Mouse (Mus musculus): ENCODE results near the gene Pik3cb. TPM values are rescaled to one million over a fixed set of nuclear protein-coding genes. Genes with fewer than 3 reads are reported as not detected.

Pik3cb gene
- polyA plus RNA-seq, 1 experiment from 2014 or later, result 1.3 TPM

DNA sequence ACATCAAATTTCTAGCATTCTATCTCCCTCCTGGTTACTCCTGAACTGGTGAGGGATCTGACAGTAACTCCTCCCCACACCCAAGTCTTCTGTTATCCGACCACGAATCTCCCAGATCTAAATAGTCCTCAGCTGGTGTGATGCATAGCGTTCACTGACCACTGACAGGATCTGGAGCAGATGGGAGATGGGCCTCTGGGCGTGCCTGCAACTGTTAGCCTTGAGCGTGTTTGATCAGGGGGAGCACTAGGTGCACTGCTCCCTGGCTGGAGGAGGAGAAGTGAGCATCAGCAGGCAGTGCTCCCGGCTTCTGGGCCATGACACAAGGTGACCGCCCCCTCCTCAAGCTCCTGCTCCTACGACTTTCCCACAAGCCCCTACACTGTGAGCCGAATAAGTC, 98.4 kb downstream of the Pik3cb start:
- no peak overlapping the region for H3K27ac ChIP-seq (replicated peaks)
- 0 out of 2 replicates have a peak, but pooled peaks cover 12% of the 10 kb centered on the region for H3K36me3 ChIP-seq
- no peaks in the 10 kb centered on the region for H3K27me3 ChIP-seq
- no peak overlapping the region for H3K9ac ChIP-seq
- no peak for ATAC-seq (ENCODE audit: insufficient number of reproducible peaks, low FRiP score, low TSS enrichment, low read depth)
- no peaks in the 10 kb centered on the region for H3K9me3 ChIP-seq (replicated peaks)
- no peak overlapping the region for H3K4me3 ChIP-seq (replicated peaks)
- H3K4me2 ChIP-seq (replicated peaks), result no peak overlapping the region
- 74% methylated on average over 9 of the region's 9 CpGs for WGBS
- no peaks in the 10 kb centered on the region for H3K4me1 ChIP-seq

DNA sequence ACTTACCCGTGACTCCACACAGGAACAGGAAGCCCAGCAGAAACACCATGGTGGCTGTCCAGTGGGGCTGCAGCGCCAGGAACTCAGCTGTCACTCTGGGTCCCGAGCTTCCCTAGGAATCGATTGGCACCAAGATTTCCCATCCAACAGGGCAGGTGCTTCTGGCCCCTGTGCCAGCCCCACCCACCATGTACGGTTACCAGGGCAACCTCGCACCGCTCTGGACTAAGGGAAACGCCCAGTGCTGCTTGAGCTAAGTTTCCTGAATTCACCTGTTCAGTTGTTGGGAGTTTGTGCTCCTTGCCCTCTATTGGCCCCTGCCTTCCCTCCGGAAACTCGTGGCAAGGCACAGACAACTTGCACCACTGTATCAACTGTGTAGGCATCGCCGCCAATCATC, 104.8 kb downstream of the Pik3cb start, which contains the start of gene Gm1123:
Gene Gm1123, minus strand, starts transcription at position 141 of the 400 bp plus-strand sequence.
- 78% methylated on average over 12 of the region's 12 CpGs for WGBS
- Histone ChIP-seq H3K4me3 (replicated peaks) (no peak within 1 kb of the TSS), H3K36me3 (0 out of 2 replicates have a peak, but pooled peaks cover 4% of the 10 kb centered on the region)

DNA sequence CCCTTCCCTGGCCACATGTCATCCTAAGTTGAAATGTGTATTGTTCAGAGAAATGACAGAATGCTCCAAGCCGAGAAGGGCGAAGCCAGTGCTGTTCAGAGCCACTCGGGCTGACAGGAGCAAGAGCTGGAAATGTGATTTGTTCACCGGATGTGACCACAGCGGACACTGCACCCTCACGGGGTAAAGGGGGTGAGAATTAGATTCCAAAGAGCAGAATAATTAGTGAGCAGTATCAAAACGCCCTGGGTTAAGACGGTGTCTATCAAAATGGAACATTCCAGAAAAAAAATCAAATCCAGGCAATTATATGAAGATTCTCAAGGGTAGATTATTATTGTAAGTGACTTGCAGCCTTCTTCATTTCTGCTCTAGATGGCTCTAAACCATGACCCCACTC, 106.3 kb downstream of the Pik3cb start:
- Histone ChIP-seq H3K4me1 (no peaks in the 10 kb centered on the region), H3K9ac (no peak overlapping the region), H3K4me3 (replicated peaks) (no peak overlapping the region), H3K4me2 (replicated peaks) (no peak overlapping the region), H3K27me3 (no peaks in the 10 kb centered on the region), H3K9me3 (replicated peaks) (no peaks in the 10 kb centered on the region), H3K27ac (replicated peaks) (no peak overlapping the region), H3K36me3 (0 out of 2 replicates have a peak, but pooled peaks cover 4% of the 10 kb centered on the region)
- ATAC-seq (ENCODE audit: insufficient number of reproducible peaks, low FRiP score, low TSS enrichment, low read depth), result no peak
- WGBS, result 88% methylated on average over 8 of the region's 8 CpGs

More for the DNA sequence above, 104.8 kb downstream of the Pik3cb start, which contains the start of gene Gm1123:
- Histone ChIP-seq H3K9me3 (replicated peaks) (no peaks in the 10 kb centered on the region), H3K27ac (replicated peaks) (no peak within 1 kb of the TSS), H3K4me2 (replicated peaks) (no peak within 1 kb of the TSS), H3K4me1 (no peaks in the 10 kb centered on the region), H3K9ac (no peak within 1 kb of the TSS), H3K27me3 (no peaks in the 10 kb centered on the region)
- ATAC-seq (ENCODE audit: insufficient number of reproducible peaks, low FRiP score, low TSS enrichment, low read depth), result no peak

DNA sequence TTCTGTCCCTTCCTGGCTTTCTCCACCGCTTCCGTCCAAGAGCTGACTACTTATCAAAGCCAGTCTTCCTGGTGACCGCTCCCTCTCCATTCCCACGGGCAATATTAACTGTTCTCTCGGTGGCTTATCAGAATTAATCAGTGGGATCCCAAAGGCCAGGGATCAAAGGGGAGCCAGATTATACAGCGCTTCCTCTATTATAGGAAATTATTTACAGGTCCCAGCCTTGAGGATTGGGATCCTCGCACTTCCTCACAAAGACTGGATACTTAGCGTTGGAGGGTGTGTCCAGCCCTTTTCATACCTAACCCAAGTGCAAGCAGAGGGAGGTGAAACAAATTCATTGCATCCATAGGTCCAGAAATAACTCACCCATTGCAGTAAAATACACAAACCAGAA, 108.4 kb downstream of the Pik3cb start:
- Histone ChIP-seq H3K27me3 (no peaks in the 10 kb centered on the region), H3K4me3 (replicated peaks) (no peak overlapping the region), H3K9me3 (replicated peaks) (no peaks in the 10 kb centered on the region), H3K9ac (no peak overlapping the region), H3K27ac (replicated peaks) (no peak overlapping the region), H3K36me3 (0 out of 2 replicates have a peak, but pooled peaks cover 4% of the 10 kb centered on the region), H3K4me2 (replicated peaks) (no peak overlapping the region), H3K4me1 (no peaks in the 10 kb centered on the region)
- ATAC-seq (ENCODE audit: insufficient number of reproducible peaks, low FRiP score, low TSS enrichment, low read depth), result no peak
- WGBS, result 75% methylated on average over 8 of the region's 8 CpGs

DNA sequence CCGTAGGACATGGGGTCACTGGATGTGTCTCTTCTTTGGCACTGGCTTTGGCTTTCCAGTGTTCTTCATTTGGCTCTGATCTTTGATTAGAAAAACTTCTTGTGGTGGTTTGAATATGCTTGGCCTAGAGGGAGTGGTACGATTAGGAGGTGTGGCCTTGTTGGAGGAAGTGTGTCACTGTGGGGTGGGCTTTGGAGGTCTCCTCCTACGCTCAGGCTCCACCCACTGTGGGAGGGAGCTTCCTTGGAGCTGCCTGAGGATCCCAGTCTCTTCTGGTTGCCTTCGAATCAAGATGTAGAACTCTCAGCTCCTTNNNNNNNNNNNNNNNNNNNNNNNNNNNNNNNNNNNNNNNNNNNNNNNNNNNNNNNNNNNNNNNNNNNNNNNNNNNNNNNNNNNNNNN, 118.7 kb downstream of the Pik3cb start:
- Histone ChIP-seq H3K36me3 (no peaks in the 10 kb centered on the region), H3K27me3 (no peaks in the 10 kb centered on the region), H3K4me2 (replicated peaks) (no peak overlapping the region), H3K9me3 (replicated peaks) (no peaks in the 10 kb centered on the region), H3K9ac (no peak overlapping the region), H3K4me3 (replicated peaks) (no peak overlapping the region), H3K4me1 (no peaks in the 10 kb centered on the region), H3K27ac (replicated peaks) (no peak overlapping the region)
- 82% methylated on average over 4 of the region's 4 CpGs for WGBS
- ATAC-seq (ENCODE audit: insufficient number of reproducible peaks, low FRiP score, low TSS enrichment, low read depth), result no peak

DNA sequence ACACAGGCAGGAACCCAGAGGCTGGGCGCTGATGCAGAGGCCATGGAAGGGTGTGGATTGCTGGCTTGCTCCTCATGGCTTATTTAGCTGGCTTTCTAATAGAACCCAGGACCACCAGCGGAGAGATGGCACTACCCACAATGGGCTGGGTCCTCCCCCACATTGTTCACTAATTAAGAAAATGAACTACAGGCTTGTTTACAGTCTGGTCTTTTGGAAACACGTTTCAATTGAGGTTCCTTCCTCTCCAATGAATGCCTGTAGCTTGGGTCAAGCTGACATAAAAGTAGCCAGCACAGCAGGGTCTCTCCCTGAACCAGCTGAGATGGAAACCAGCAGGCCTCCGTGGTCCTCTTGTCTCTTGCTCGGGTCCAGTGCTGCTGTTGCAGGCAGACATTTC, 119.3 kb downstream of the Pik3cb start:
- H3K9me3 ChIP-seq (replicated peaks), result no peaks in the 10 kb centered on the region
- H3K27ac ChIP-seq (replicated peaks), result no peak overlapping the region
- no peak for ATAC-seq (ENCODE audit: insufficient number of reproducible peaks, low FRiP score, low TSS enrichment, low read depth)
- H3K4me1 ChIP-seq, result no peaks in the 10 kb centered on the region
- no peak overlapping the region for H3K4me3 ChIP-seq (replicated peaks)
- no peak overlapping the region for H3K4me2 ChIP-seq (replicated peaks)
- WGBS, result 38% methylated on average over 5 of the region's 5 CpGs
- no peak overlapping the region for H3K9ac ChIP-seq
- H3K36me3 ChIP-seq, result no peaks in the 10 kb centered on the region
- no peaks in the 10 kb centered on the region for H3K27me3 ChIP-seq

DNA sequence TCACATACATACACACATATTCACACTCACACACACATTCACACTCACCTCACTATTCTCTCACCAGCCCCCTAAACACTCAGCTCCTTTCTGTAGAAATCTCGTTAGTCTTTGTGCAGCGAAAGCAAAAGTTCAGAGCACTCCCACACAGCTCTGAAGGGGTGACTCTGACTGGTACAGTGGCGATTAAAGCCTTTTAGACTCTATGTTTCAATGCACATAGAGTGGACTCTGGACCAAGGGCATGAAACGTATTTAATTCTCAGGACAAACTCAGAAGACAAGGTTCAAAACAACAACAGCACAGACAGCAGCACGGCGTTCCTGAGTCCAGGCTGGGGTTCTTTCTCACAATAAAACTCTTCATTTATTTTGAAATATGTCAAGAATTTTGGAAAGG, 122.7 kb downstream of the Pik3cb start:
- Histone ChIP-seq H3K4me1 (no peaks in the 10 kb centered on the region), H3K4me3 (replicated peaks) (no peak overlapping the region), H3K4me2 (replicated peaks) (no peak overlapping the region), H3K9ac (no peak overlapping the region), H3K27ac (replicated peaks) (no peak overlapping the region), H3K9me3 (replicated peaks) (no peaks in the 10 kb centered on the region), H3K27me3 (no peaks in the 10 kb centered on the region), H3K36me3 (no peaks in the 10 kb centered on the region)
- ATAC-seq (ENCODE audit: insufficient number of reproducible peaks, low FRiP score, low TSS enrichment, low read depth), result no peak
- WGBS, result 82% methylated on average over 6 of the region's 6 CpGs

DNA sequence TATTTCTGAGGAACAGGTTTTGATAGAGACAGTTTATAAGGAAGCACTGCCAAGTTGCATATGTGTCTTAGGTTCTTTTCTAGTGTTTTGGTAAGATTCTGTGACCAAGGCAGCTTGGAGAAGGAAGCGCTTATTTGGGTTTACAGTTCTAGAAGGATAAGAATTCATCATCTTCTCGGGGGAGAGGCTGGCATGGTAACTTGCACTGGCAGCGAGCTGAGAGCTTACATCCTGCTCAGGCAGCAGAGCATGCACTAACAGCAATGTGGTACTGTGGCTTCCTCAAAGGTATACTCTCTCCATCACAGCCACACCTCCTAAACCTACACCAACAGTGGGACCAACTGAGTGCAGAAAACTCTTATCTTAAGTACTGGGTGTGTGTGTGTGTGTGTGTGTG, 123.7 kb downstream of the Pik3cb start:
- H3K27ac ChIP-seq (replicated peaks), result no peak overlapping the region
- no peak overlapping the region for H3K4me2 ChIP-seq (replicated peaks)
- H3K27me3 ChIP-seq, result no peaks in the 10 kb centered on the region
- H3K9me3 ChIP-seq (replicated peaks), result no peaks in the 10 kb centered on the region
- H3K36me3 ChIP-seq, result no peaks in the 10 kb centered on the region
- no peak overlapping the region for H3K9ac ChIP-seq
- ATAC-seq (ENCODE audit: insufficient number of reproducible peaks, low FRiP score, low TSS enrichment, low read depth), result no peak
- H3K4me1 ChIP-seq, result no peaks in the 10 kb centered on the region
- no peak overlapping the region for H3K4me3 ChIP-seq (replicated peaks)
- 70% methylated on average over 3 of the region's 3 CpGs for WGBS

DNA sequence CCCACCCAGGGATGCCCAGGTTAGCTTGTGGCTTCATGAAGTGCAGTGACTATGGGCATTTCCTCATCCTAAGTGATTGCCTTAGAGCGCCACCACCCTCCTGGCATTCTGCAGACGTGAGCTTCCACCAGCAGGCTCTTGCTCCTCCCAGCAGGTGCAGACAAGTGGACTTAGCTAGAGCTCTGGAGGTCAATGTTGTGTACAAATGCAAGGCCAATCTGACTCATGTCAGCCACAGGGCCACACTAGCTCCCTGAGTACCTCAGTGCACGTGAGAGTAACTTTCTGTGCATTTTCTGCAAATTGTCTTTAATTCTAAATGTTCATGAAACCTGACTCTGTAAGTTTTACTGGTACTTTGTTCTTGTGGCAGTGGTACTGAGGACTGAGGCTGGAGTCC, 124.1 kb downstream of the Pik3cb start:
- Histone ChIP-seq H3K4me2 (replicated peaks) (no peak overlapping the region), H3K4me1 (no peaks in the 10 kb centered on the region), H3K36me3 (no peaks in the 10 kb centered on the region), H3K27ac (replicated peaks) (no peak overlapping the region), H3K4me3 (replicated peaks) (no peak overlapping the region), H3K27me3 (no peaks in the 10 kb centered on the region), H3K9me3 (replicated peaks) (no peaks in the 10 kb centered on the region), H3K9ac (no peak overlapping the region)
- WGBS, result 54% methylated on average over 3 of the region's 3 CpGs
- no peak for ATAC-seq (ENCODE audit: insufficient number of reproducible peaks, low FRiP score, low TSS enrichment, low read depth)

DNA sequence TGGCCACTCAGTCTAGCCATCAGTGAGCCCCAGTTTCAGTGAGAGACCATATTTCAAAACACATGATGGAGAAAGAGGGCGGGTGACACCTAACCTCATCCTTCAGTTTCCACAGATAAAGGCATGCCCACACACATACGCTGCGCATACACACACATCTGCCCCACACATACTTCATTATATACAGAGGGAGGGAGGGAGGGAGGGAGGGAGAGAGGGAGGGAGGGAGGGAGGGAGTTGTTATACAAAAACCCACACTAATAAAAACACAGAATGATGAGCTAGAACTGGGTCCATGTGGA, 130.6 kb downstream of the Pik3cb start:
- no peak for ATAC-seq (ENCODE audit: insufficient number of reproducible peaks, low FRiP score, low TSS enrichment, low read depth)
- Histone ChIP-seq H3K4me3 (replicated peaks) (no peak overlapping the region), H3K36me3 (no peaks in the 10 kb centered on the region), H3K4me1 (no peaks in the 10 kb centered on the region), H3K9me3 (replicated peaks) (no peaks in the 10 kb centered on the region), H3K4me2 (replicated peaks) (no peak overlapping the region), H3K9ac (no peak overlapping the region), H3K27ac (replicated peaks) (no peak overlapping the region), H3K27me3 (no peaks in the 10 kb centered on the region)
- 92% methylated on average over 3 of the region's 3 CpGs for WGBS

DNA sequence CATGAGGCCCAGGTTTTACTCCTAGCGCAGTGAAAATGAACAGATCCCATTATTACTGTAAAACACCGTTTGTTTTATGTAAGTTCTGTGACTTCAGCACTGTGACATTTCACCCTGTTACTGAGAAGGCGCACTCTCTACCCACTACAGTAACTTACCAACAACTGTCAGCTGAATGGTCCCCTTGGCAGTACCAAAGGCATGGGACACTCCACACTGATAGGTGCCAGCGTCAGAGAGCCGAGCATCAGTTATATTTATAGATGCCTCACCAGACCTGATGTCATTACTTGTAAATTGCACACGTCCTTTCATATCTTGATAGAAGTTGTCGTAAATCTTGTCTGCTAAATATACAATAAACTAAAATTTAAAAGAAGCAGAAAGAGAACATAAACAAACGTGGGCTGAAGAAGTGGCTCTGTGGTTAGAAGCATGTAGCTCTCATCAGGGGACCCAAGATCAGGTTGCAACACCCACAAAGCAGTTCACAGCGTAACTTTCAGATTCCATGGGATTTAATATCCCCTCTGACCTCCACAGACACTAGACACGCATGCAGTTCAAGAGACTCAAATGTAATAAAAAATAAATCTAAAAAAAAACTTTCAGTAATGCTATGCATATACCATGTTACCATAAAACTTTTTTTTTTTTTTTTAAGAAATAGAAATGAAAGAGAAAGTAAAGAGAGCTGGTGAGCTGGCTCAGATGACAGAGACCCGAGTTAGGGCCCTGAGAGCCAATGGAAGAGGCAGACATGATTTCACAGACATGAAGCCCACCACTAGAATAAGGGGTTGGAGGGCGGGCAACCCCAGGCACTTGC, 131.1 kb downstream of the Pik3cb start:
- Histone ChIP-seq H3K27me3 (no peaks in the 10 kb centered on the region), H3K9me3 (replicated peaks) (no peaks in the 10 kb centered on the region), H3K36me3 (no peaks in the 10 kb centered on the region), H3K4me2 (replicated peaks) (no peak overlapping the region), H3K4me3 (replicated peaks) (no peak overlapping the region), H3K9ac (no peak overlapping the region), H3K27ac (replicated peaks) (no peak overlapping the region), H3K4me1 (no peaks in the 10 kb centered on the region)
- WGBS, result 64% methylated on average over 12 of the region's 12 CpGs
- no peak for ATAC-seq (ENCODE audit: insufficient number of reproducible peaks, low FRiP score, low TSS enrichment, low read depth)

DNA sequence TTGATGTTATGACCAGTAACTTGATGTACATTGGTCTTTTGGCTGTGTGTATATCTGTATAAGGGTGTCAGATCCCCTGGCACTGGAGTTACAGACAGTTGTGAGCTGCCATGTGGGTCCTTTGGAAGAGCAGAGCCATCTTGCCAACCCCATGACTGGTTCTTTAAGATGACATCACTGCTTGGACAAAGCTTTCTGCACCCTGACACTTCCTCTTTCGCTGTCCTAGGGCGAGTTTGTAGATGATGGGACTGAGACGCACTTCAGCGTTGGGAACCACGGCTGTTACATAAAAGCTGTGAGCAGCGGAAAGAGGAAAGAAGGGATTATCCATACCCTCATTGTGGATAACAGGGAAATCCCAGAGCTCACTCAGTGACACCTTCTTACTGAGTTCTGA, 139.1 kb downstream of the Pik3cb start:
- Histone ChIP-seq H3K27ac (replicated peaks) (no peak overlapping the region), H3K36me3 (peaks cover 9% of the 10 kb centered on the region), H3K4me1 (no peaks in the 10 kb centered on the region), H3K27me3 (no peaks in the 10 kb centered on the region), H3K4me3 (replicated peaks) (no peak overlapping the region), H3K9ac (no peak overlapping the region), H3K4me2 (replicated peaks) (no peak overlapping the region), H3K9me3 (replicated peaks) (no peaks in the 10 kb centered on the region)
- 90% methylated on average over 6 of the region's 6 CpGs for WGBS
- ATAC-seq (ENCODE audit: insufficient number of reproducible peaks, low FRiP score, low TSS enrichment, low read depth), result no peak

Data from embryonic facial prominence, embryonic 15.5 days (tissue).